ENCODE assay signal across 13 mouse cellular contexts in the genomic region with DNA sequence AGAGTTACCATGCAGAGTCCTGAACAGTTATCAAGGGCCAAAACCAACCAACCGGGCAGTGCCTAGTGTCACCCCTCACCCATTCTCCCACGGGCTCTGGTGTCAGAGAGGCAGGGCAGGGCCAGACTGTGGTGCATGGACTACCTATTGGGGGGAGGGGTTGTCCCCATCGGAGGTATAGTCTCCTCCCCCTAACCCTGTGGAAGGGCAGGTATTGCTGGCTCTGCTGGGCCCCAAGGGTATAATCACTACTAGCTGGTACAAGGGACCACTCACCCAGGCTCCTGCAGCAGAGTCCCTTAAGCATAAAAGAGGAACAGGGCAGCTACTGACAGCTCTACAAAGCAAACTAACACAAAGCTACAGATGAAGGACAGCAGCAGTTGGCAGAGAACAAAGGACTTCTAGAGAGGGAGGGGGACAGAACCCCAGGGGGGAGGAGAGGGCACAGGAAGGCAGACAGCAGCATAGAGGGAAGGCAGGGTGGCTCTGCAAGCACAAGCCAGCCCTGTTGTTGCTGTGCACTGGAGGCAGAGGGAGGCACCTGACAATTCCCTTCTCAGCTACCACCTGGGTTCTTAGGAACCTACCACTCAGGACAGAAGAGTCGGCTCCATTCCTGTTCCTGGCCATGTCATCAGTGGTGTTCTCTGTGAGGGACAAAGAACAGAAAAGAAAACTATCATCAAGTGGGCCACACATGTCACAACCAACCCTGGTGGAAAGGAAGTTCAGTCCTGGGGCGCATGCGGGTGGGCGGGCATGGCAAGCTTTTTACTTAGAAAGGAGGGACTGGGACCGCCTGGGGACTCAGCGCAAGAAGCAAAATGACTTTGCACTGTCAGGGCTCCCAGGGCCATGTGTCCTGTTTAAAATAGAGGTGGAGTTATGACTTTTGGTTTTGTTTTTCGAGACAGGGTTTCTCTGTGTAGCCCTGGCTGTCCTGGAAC. TPM values are rescaled to one million over a fixed set of nuclear protein-coding genes. Genes with fewer than 3 reads are reported as not detected.
DNase-seq lines count a peak whose midpoint lies in the region; ATAC-seq and TF ChIP-seq lines count a peak whose summit lies in the region.
"Had no signal": no experiment of that assay in that cellular context is flagged by ENCODE, and none has a peak within 500 bp of the region (broad histone marks: within the 10 kb centered on the region; RNA-seq: fewer than 3 reads in every experiment).

No protein-coding gene starts in this region.

- no peak for DNase-seq in neural tube, embryonic 10.5 days (ENCODE audit: extremely low spot score, low spot score)
- peak; percentile 58 for DNase-seq in thymus, postnatal 4 days
- no peak for DNase-seq in left cerebral cortex, adult 2 months (ENCODE audit: extremely low spot score in 1 of 2, low spot score in 2 of 2)
- DNase-seq in cerebellum, adult 11-12 months, result no peak
- no peak for DNase-seq in layer of hippocampus, postnatal 25 days (ENCODE audit: extremely low spot score in 1 of 2, low spot score in 1 of 2)
- DNase-seq: cerebellum, postnatal 14 days; heart, adult 11 months; layer of hippocampus, postnatal 36 days had no signal

- H3K27ac ChIP-seq in neural tube, embryonic 12.5 days, result no peak overlapping the region
- peak overlapping the region; percentile 66 for H3K27ac ChIP-seq in forebrain, embryonic 13.5 days
- H3K27ac ChIP-seq in midbrain, embryonic 13.5 days, result peak overlapping the region; percentile 26; the same call in 1 of the 2 replicates
- no peak overlapping the region for H3K27ac ChIP-seq in left cerebral cortex, adult 2 months
- H3K27ac ChIP-seq: kidney, postnatal 0 days had no signal

- no peak for TF ChIP-seq CTCF in left cerebral cortex, adult 2 months (IDR thresholded peaks at IDR 0.05)

- 76% methylated on average over 10 of the region's 10 CpGs for WGBS in neural tube, embryonic 12.5 days
- whole genome bisulfite sequencing in forebrain, embryonic 13.5 days, result 68% methylated on average over 10 of the region's 10 CpGs
- 73% methylated on average over 10 of the region's 10 CpGs for whole genome bisulfite sequencing in midbrain, embryonic 13.5 days

- H3K9me3 ChIP-seq in neural tube, embryonic 12.5 days, result no peaks in the 10 kb centered on the region
- H3K9me3 ChIP-seq in forebrain, embryonic 13.5 days (replicated peaks), result no peaks in the 10 kb centered on the region
- no peaks in the 10 kb centered on the region for H3K9me3 ChIP-seq in midbrain, embryonic 13.5 days

- H3K4me3 ChIP-seq in neural tube, embryonic 12.5 days, result no peak overlapping the region
- H3K4me3 ChIP-seq in forebrain, embryonic 13.5 days, result no peak overlapping the region
- no peak overlapping the region for H3K4me3 ChIP-seq in midbrain, embryonic 13.5 days (replicated peaks)
- no peak overlapping the region for H3K4me3 ChIP-seq in left cerebral cortex, adult 2 months

- intact Hi-C loops in left cerebral cortex, adult 2 months (cut with DNase I), result no loop called here

- H3K4me1 ChIP-seq in neural tube, embryonic 12.5 days, result peaks cover 7% of the 10 kb centered on the region
- peaks cover 16% of the 10 kb centered on the region for H3K4me1 ChIP-seq in forebrain, embryonic 13.5 days
- peaks cover 11% of the 10 kb centered on the region for H3K4me1 ChIP-seq in midbrain, embryonic 13.5 days (replicated peaks)

- no peaks in the 10 kb centered on the region for H3K36me3 ChIP-seq in neural tube, embryonic 12.5 days
- no peaks in the 10 kb centered on the region for H3K36me3 ChIP-seq in forebrain, embryonic 13.5 days (ENCODE audit: poor library complexity, severe bottlenecking)
- no peaks in the 10 kb centered on the region for H3K36me3 ChIP-seq in midbrain, embryonic 13.5 days

- 0 out of 2 replicates have a peak overlapping the region, but pooled peaks have one; percentile 18 for H3K9ac ChIP-seq in neural tube, embryonic 12.5 days
- peak overlapping the region; percentile 26; the same call in 1 of the 2 replicates for H3K9ac ChIP-seq in forebrain, embryonic 13.5 days
- no peak overlapping the region for H3K9ac ChIP-seq in midbrain, embryonic 13.5 days (replicated peaks)

- ATAC-seq in neural tube, embryonic 12.5 days (ENCODE audit: low FRiP score, low read depth), result no peak
- peak; percentile 33; the same call in 1 of the 2 replicates for ATAC-seq in forebrain, embryonic 13.5 days
- ATAC-seq in midbrain, embryonic 13.5 days, result peak; percentile 60

- no peak overlapping the region for H3K4me2 ChIP-seq in neural tube, embryonic 12.5 days (replicated peaks)
- H3K4me2 ChIP-seq in forebrain, embryonic 13.5 days, result no peak overlapping the region; the same call in 1 of the 2 replicates
- H3K4me2 ChIP-seq in midbrain, embryonic 13.5 days (replicated peaks), result no peak overlapping the region

- no peaks in the 10 kb centered on the region for H3K27me3 ChIP-seq in neural tube, embryonic 12.5 days (replicated peaks)
- H3K27me3 ChIP-seq in forebrain, embryonic 13.5 days, result no peaks in the 10 kb centered on the region
- H3K27me3 ChIP-seq in midbrain, embryonic 13.5 days, result no peaks in the 10 kb centered on the region

RNA-seq across cellular contexts. Expression of a gene that starts 11.8 kb away (rescaled TPM):
- 1.6 and 1.7 TPM in 2 replicates for polyA plus RNA-seq in neural tube, embryonic 12.5 days (2016; fragmentation: Nextera tagmentation; extraction: Ambion mirVana)
- polyA plus RNA-seq in forebrain, embryonic 13.5 days (2015; fragmentation: Nextera tagmentation; extraction: Ambion mirVana), result 1.2 and 1.5 TPM in 2 replicates
- polyA plus RNA-seq in midbrain, embryonic 13.5 days (2015; fragmentation: Nextera tagmentation; extraction: Ambion mirVana), result 0.92 and 2.0 TPM in 2 replicates
- total RNA-seq in left cerebral cortex, adult 2 months (2021), result under 1 TPM in 1 of 2 experiments, not detected in 1; 0.32 TPM
- total RNA-seq in layer of hippocampus, postnatal 25 days (2021), result under 1 TPM in 1 of 2 experiments, not detected in 1; 0.37 TPM
- total RNA-seq: layer of hippocampus, postnatal 36 days; monocyte, adult 5-6 weeks had no signal

RNA-seq across cellular contexts. Expression of a gene that starts 21.7 kb away (rescaled TPM):
- polyA plus RNA-seq in neural tube, embryonic 12.5 days (2016; fragmentation: Nextera tagmentation; extraction: Ambion mirVana), result 23.5 and 23.9 TPM in 2 replicates
- 30.1 and 41.3 TPM in 2 replicates for polyA plus RNA-seq in forebrain, embryonic 13.5 days (2015; fragmentation: Nextera tagmentation; extraction: Ambion mirVana)
- polyA plus RNA-seq in midbrain, embryonic 13.5 days (2015; fragmentation: Nextera tagmentation; extraction: Ambion mirVana), result 26.1 and 28.7 TPM in 2 replicates
- total RNA-seq in left cerebral cortex, adult 2 months (2021), result 10 to 100 TPM; 26.4 to 27.8 TPM
- 10 to 100 TPM; 17.6 to 19.2 TPM for total RNA-seq in layer of hippocampus, postnatal 25 days (2021)

RNA-seq across cellular contexts. Expression of a gene that starts 21.9 kb away (rescaled TPM):
- polyA plus RNA-seq in neural tube, embryonic 12.5 days (2016; fragmentation: Nextera tagmentation; extraction: Ambion mirVana), result 80.2 and 82.0 TPM in 2 replicates
- 73.4 and 75.5 TPM in 2 replicates for polyA plus RNA-seq in forebrain, embryonic 13.5 days (2015; fragmentation: Nextera tagmentation; extraction: Ambion mirVana)
- 77.0 and 80.8 TPM in 2 replicates for polyA plus RNA-seq in midbrain, embryonic 13.5 days (2015; fragmentation: Nextera tagmentation; extraction: Ambion mirVana)
- 10 to 100 TPM; 44.3 to 47.2 TPM for total RNA-seq in left cerebral cortex, adult 2 months (2021)
- 10 to 100 TPM; 43.7 to 50.2 TPM for total RNA-seq in layer of hippocampus, postnatal 25 days (2021)

RNA-seq across cellular contexts. Expression of a gene that starts 27.7 kb away (rescaled TPM):
- polyA plus RNA-seq in neural tube, embryonic 12.5 days (2016; fragmentation: Nextera tagmentation; extraction: Ambion mirVana), result 0.39 and 0.66 TPM in 2 replicates
- 0.27 and 0.44 TPM in 2 replicates for polyA plus RNA-seq in forebrain, embryonic 13.5 days (2015; fragmentation: Nextera tagmentation; extraction: Ambion mirVana)
- 0.17 and 0.30 TPM in 2 replicates for polyA plus RNA-seq in midbrain, embryonic 13.5 days (2015; fragmentation: Nextera tagmentation; extraction: Ambion mirVana)
- total RNA-seq in left cerebral cortex, adult 2 months (2021), result 1 to 10 TPM; 2.9 to 3.3 TPM
- total RNA-seq in layer of hippocampus, postnatal 25 days (2021), result 1 to 10 TPM; 2.0 to 2.3 TPM

RNA-seq across cellular contexts. Expression of a gene that starts 29.1 kb away (rescaled TPM):
- 57.5 and 72.1 TPM in 2 replicates for polyA plus RNA-seq in neural tube, embryonic 12.5 days (2016; fragmentation: Nextera tagmentation; extraction: Ambion mirVana)
- polyA plus RNA-seq in forebrain, embryonic 13.5 days (2015; fragmentation: Nextera tagmentation; extraction: Ambion mirVana), result 14.9 and 17.2 TPM in 2 replicates
- 7.9 and 8.1 TPM in 2 replicates for polyA plus RNA-seq in midbrain, embryonic 13.5 days (2015; fragmentation: Nextera tagmentation; extraction: Ambion mirVana)
- total RNA-seq in left cerebral cortex, adult 2 months (2021), result 10 to 100 TPM; 15.1 to 18.2 TPM
- total RNA-seq in layer of hippocampus, postnatal 25 days (2021), result 10 to 100 TPM; 28.5 to 30.7 TPM
- total RNA-seq: monocyte, adult 5-6 weeks had no signal

Comparison
In these comparisons a context has a peak if more than half of its experiments do, and no peak if none do; other contexts are left out.
1. H3K27ac ChIP-seq: peak in forebrain, embryonic 13.5 days (single experiment) and midbrain, embryonic 13.5 days (single experiment); none in neural tube, embryonic 12.5 days (single experiment) and left cerebral cortex, adult 2 months (single experiment).